Mouse (Mus musculus): ENCODE data around the gene Arglu1. TPM values are rescaled to one million over a fixed set of nuclear protein-coding genes. Genes with fewer than 3 reads are reported as not detected.
A peak's percentile ranks its signal among the peaks of the same experiment; 100 is the strongest.

The Arglu1 gene
- polyA plus RNA-seq, 1 experiment from 2014 or later: 114 TPM

DNA sequence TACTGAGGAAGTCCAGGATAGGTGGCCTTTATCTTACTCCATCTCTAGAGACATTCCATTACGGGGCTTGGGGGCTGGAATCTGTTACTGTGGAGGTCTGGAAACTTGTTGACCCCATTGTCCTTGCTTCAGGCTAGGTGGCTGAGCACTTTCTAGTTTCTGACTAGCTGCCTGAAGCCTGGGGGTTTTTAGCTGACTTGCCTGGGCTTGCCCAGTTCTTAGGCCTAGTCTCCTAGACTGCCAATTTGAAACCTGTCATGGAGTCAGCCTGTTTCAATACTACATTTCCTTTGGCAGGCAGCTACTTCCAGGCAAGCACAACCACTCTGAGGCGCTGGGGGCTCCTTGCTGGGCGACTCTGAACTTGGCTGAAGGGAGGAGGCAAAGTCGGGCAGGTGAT is 9.9 kb upstream of the Arglu1 start:
- DNase-seq (ENCODE audit: low spot score) (no peak), ATAC-seq (no peak)
- Histone ChIP-seq H3K9ac (ENCODE audit: low read length) (no peak overlapping the region), H3K27me3 (replicated peaks; ENCODE audit: control insufficient read depth, insufficient read depth, low read length) (no peaks in the 10 kb centered on the region), H3K27ac (ENCODE audit: low read depth, low read length) (no peak overlapping the region), H3K9me3 (replicated peaks; ENCODE audit: control insufficient read depth, low read length) (no peaks in the 10 kb centered on the region), H3K4me1 (ENCODE audit: control insufficient read depth, insufficient read depth, low read length) (no peaks in the 10 kb centered on the region), H3K4me2 (ENCODE audit: low read length) (no peak overlapping the region), H3K4me3 (ENCODE audit: low read depth, low read length) (no peak overlapping the region), H3K36me3 (ENCODE audit: control insufficient read depth, insufficient read depth, low read length) (no peaks in the 10 kb centered on the region)
- 80% methylated on average over 4 of the region's 4 CpGs for WGBS

DNA sequence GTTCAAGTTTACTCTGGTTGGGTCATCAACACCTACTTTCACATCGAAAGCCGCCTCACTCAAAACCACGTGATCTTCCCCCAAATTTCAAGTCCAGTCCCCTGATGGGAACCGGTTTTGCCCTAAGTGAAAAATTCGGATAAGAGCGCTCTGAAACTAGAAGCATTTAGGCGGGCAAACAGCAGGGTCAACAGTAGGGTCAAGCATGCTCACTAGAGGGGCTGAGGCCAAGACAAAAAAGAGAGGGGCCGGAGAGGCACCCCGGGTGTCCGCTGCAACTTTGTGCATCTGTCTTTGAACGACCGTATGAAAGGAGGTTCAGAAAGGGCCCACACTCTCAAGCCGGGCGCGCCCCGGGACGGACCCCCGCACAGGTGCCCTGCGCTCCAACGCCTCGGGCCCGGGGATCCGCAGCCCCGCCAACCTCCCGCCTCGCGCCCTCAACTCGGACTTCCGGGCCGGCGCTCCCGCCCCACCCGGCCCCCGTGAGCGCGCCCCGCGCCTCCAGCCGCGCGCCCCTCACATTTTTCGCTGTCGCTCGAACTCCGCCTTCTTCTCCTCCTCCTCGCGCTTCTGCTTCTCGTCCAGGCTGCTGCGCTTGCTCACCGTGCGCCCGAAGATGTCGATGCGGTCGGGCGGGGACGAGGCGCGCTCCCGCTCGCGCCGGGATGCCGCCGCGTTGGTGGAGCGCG is 721 bp downstream of the Arglu1 start:
- no peaks in the 10 kb centered on the region for H3K27me3 ChIP-seq (replicated peaks; ENCODE audit: control insufficient read depth, insufficient read depth, low read length)
- peak overlapping the region; percentile 70 for H3K4me2 ChIP-seq (ENCODE audit: low read length)
- 0% methylated on average over 64 of the region's 68 CpGs for WGBS
- no peaks in the 10 kb centered on the region for H3K9me3 ChIP-seq (replicated peaks; ENCODE audit: control insufficient read depth, low read length)
- peak overlapping the region; percentile 98 for H3K27ac ChIP-seq (ENCODE audit: low read depth, low read length)
- ATAC-seq: peak; percentile 74
- peak overlapping the region; percentile 83 for H3K4me3 ChIP-seq (ENCODE audit: low read depth, low read length)
- H3K9ac ChIP-seq (ENCODE audit: low read length): peak overlapping the region; percentile 99
- DNase-seq (ENCODE audit: low spot score): peak; percentile 79
- H3K36me3 ChIP-seq (ENCODE audit: control insufficient read depth, insufficient read depth, low read length): no peaks in the 10 kb centered on the region
- peaks cover 32% of the 10 kb centered on the region for H3K4me1 ChIP-seq (ENCODE audit: control insufficient read depth, insufficient read depth, low read length)

DNA sequence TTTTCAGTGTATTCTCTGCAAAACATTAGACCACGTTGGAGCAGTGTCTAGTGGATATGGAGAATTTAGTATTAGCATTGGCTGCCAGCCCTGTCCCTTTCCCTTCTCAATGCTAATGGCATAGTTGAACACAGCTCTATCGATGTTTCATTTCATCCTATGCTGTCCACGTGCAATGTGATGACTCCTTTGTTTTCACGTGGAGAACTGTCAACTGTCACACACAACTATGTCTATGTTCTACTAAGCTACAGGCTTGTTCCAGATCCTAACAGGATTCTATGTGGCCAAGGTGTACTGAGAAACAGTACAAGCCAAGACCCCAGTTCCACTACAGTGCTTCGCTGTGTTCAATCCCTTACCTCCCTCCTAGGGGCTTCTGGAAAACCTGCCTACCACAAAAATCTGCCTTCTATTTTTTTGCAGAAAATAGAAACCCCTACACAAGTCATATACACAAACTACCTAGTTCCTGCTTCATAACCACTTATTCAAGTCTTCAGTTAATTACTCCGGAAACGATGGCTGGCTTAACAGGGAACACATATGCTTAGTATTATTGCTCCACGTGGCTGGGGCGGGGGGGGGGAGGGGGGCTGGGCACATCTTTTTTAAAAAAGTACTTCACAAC is 1.4 kb downstream of the Arglu1 start:
- H3K36me3 ChIP-seq (ENCODE audit: control insufficient read depth, insufficient read depth, low read length): no peaks in the 10 kb centered on the region
- peak overlapping the region; percentile 83 for H3K4me3 ChIP-seq (ENCODE audit: low read depth, low read length)
- WGBS: 9% methylated on average over 9 of the region's 9 CpGs
- H3K9me3 ChIP-seq (replicated peaks; ENCODE audit: control insufficient read depth, low read length): no peaks in the 10 kb centered on the region
- H3K27ac ChIP-seq (ENCODE audit: low read depth, low read length): no peak overlapping the region
- peak overlapping the region; percentile 99 for H3K9ac ChIP-seq (ENCODE audit: low read length)
- DNase-seq (ENCODE audit: low spot score) (peak; percentile 5), ATAC-seq (no peak)
- H3K27me3 ChIP-seq (replicated peaks; ENCODE audit: control insufficient read depth, insufficient read depth, low read length): no peaks in the 10 kb centered on the region
- H3K4me2 ChIP-seq (ENCODE audit: low read length): peak overlapping the region; percentile 70
- peaks cover 32% of the 10 kb centered on the region for H3K4me1 ChIP-seq (ENCODE audit: control insufficient read depth, insufficient read depth, low read length)

DNA sequence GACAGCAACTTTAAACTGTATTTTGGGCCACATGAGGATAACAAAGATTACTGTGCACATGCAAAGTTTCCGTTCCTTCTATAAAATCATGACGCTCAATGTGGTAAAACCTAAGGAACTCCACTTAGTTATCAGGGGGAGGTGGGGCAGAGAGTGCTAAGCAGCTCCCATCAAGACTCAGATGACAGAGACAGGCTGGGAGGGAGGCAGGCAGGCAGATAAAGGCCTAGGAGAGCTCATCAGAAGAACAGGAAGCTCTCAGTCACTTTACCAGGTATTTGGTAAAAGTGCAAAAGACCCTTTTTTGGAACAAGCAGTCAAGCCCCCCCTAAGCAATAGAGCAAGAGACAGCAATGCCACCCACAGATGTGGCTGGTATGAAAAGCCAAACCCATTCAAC is 4.8 kb downstream of the Arglu1 start:
- H3K36me3 ChIP-seq (ENCODE audit: control insufficient read depth, insufficient read depth, low read length): peaks cover 27% of the 10 kb centered on the region
- H3K27ac ChIP-seq (ENCODE audit: low read depth, low read length): no peak overlapping the region
- no peak overlapping the region for H3K9ac ChIP-seq (ENCODE audit: low read length)
- DNase-seq (ENCODE audit: low spot score) (no peak), ATAC-seq (no peak)
- WGBS: 82% methylated on average over 2 of the region's 2 CpGs
- H3K4me3 ChIP-seq (ENCODE audit: low read depth, low read length): no peak overlapping the region
- H3K4me1 ChIP-seq (ENCODE audit: control insufficient read depth, insufficient read depth, low read length): peaks cover 32% of the 10 kb centered on the region
- no peaks in the 10 kb centered on the region for H3K9me3 ChIP-seq (replicated peaks; ENCODE audit: control insufficient read depth, low read length)
- no peak overlapping the region for H3K4me2 ChIP-seq (ENCODE audit: low read length)
- H3K27me3 ChIP-seq (replicated peaks; ENCODE audit: control insufficient read depth, insufficient read depth, low read length): no peaks in the 10 kb centered on the region

DNA sequence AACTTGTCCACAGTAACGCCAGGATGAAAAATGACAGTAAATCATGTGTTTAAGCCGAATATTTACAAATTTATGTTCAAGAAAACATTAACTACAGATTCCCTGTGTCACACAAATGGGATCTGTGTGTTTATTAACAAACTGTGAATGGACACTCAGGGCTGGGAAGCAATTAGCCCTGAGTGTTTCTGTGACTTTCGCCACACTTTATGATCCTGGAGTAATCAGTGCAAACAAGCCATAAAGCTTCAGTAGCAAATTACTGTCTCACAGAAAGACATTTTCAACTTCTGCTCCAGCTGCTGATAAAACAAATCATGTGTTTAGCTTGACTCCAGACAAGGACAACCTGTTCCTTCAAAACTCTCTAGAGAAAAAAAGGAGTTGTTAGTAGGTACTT is 7.6 kb downstream of the Arglu1 start:
- H3K4me3 ChIP-seq (ENCODE audit: low read depth, low read length): no peak overlapping the region
- H3K27ac ChIP-seq (ENCODE audit: low read depth, low read length): no peak overlapping the region
- H3K9me3 ChIP-seq (replicated peaks; ENCODE audit: control insufficient read depth, low read length): no peaks in the 10 kb centered on the region
- no peaks in the 10 kb centered on the region for H3K27me3 ChIP-seq (replicated peaks; ENCODE audit: control insufficient read depth, insufficient read depth, low read length)
- DNase-seq (ENCODE audit: low spot score) (no peak), ATAC-seq (no peak)
- no peak overlapping the region for H3K4me2 ChIP-seq (ENCODE audit: low read length)
- H3K36me3 ChIP-seq (ENCODE audit: control insufficient read depth, insufficient read depth, low read length): peaks cover 48% of the 10 kb centered on the region
- H3K9ac ChIP-seq (ENCODE audit: low read length): no peak overlapping the region
- WGBS: 89% methylated on average over 3 of the region's 3 CpGs
- peaks cover 20% of the 10 kb centered on the region for H3K4me1 ChIP-seq (ENCODE audit: control insufficient read depth, insufficient read depth, low read length)

DNA sequence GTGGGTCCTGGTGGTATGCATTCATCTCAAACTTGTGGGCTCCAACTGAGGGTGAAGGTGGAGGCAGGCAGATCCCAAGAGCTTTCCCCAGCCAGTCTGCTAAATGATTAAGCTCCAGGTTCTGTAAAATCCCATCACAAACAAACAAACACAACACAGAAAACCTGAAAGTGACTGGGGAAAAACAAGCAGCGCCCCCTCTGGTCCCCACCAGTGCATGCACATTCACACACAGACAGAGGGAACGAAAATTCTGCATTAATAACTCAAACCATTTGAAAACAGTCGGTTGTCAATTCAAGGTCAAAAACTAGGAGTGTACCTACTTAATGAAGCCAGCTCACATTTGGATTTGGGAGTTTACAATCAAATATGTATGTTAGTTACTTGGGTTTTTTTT is 12.1 kb downstream of the Arglu1 start:
- Histone ChIP-seq H3K9ac (ENCODE audit: low read length) (no peak overlapping the region), H3K9me3 (replicated peaks; ENCODE audit: control insufficient read depth, low read length) (no peaks in the 10 kb centered on the region), H3K36me3 (ENCODE audit: control insufficient read depth, insufficient read depth, low read length) (peaks cover 70% of the 10 kb centered on the region), H3K4me3 (ENCODE audit: low read depth, low read length) (no peak overlapping the region), H3K4me2 (ENCODE audit: low read length) (no peak overlapping the region), H3K27me3 (replicated peaks; ENCODE audit: control insufficient read depth, insufficient read depth, low read length) (no peaks in the 10 kb centered on the region), H3K4me1 (ENCODE audit: control insufficient read depth, insufficient read depth, low read length) (no peaks in the 10 kb centered on the region), H3K27ac (ENCODE audit: low read depth, low read length) (no peak overlapping the region)
- WGBS: 89% methylated on average over 3 of the region's 3 CpGs
- no peak for DNase-seq (ENCODE audit: low spot score)
- no peak for ATAC-seq

DNA sequence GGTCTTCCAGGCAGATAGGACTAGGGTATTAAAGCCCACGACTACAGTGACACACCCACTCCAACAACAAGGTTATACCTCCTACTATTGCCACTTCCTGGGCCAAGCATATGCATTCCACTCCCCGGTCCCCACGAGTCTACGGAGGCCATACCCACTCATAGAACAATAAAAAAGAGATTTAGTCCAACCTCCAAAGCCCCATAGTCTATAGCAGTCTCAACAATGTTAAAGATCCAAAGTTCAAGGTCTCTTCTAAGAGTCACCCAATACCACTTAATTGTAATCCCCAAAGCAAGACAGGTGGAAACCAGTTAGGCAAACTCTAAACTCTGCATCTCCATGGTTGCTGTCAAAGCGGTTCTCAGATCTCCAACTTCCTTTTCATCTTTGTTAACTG is 15.5 kb downstream of the Arglu1 start:
- Histone ChIP-seq H3K4me3 (ENCODE audit: low read depth, low read length) (no peak overlapping the region), H3K27ac (ENCODE audit: low read depth, low read length) (no peak overlapping the region), H3K36me3 (ENCODE audit: control insufficient read depth, insufficient read depth, low read length) (peaks cover 59% of the 10 kb centered on the region), H3K4me1 (ENCODE audit: control insufficient read depth, insufficient read depth, low read length) (no peaks in the 10 kb centered on the region), H3K9me3 (replicated peaks; ENCODE audit: control insufficient read depth, low read length) (no peaks in the 10 kb centered on the region), H3K27me3 (replicated peaks; ENCODE audit: control insufficient read depth, insufficient read depth, low read length) (no peaks in the 10 kb centered on the region), H3K9ac (ENCODE audit: low read length) (no peak overlapping the region), H3K4me2 (ENCODE audit: low read length) (no peak overlapping the region)
- WGBS: 86% methylated on average over 5 of the region's 5 CpGs
- DNase-seq (ENCODE audit: low spot score): no peak
- ATAC-seq: no peak

DNA sequence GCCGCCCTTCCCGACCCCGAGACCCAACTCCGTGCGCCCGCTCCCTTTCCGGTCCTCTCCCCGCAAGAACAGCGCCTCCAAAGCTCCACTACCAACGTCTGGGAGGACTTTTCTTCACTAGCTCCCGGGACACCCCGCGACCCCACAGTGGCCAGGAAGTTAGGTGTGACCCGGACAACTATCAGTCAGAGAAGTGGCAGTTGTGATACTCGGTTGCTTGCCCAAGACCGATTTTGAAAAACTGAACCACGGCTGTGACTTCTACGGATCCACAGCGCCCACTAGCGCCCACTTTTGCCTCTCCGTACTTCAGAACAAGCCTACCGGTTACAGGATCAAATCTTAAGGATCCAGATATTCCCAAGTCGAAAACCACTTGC is 28.6 kb downstream of the Arglu1 start:
- Histone ChIP-seq H3K9ac (ENCODE audit: low read length) (peak overlapping the region; percentile 99), H3K36me3 (ENCODE audit: control insufficient read depth, insufficient read depth, low read length) (peaks cover 7% of the 10 kb centered on the region), H3K4me3 (ENCODE audit: low read depth, low read length) (peak overlapping the region; percentile 98), H3K4me1 (ENCODE audit: control insufficient read depth, insufficient read depth, low read length) (0 out of 2 replicates have a peak, but pooled peaks cover 2% of the 10 kb centered on the region), H3K27me3 (replicated peaks; ENCODE audit: control insufficient read depth, insufficient read depth, low read length) (no peaks in the 10 kb centered on the region), H3K27ac (ENCODE audit: low read depth, low read length) (peak overlapping the region; percentile 97), H3K4me2 (ENCODE audit: low read length) (peak overlapping the region; percentile 89), H3K9me3 (replicated peaks; ENCODE audit: control insufficient read depth, low read length) (no peaks in the 10 kb centered on the region)
- under 1% methylated on average over 23 of the region's 23 CpGs for WGBS
- ATAC-seq (peak; percentile 15; the same call in 1 of the 2 replicates), DNase-seq (ENCODE audit: low spot score) (peak; percentile 96)

DNA sequence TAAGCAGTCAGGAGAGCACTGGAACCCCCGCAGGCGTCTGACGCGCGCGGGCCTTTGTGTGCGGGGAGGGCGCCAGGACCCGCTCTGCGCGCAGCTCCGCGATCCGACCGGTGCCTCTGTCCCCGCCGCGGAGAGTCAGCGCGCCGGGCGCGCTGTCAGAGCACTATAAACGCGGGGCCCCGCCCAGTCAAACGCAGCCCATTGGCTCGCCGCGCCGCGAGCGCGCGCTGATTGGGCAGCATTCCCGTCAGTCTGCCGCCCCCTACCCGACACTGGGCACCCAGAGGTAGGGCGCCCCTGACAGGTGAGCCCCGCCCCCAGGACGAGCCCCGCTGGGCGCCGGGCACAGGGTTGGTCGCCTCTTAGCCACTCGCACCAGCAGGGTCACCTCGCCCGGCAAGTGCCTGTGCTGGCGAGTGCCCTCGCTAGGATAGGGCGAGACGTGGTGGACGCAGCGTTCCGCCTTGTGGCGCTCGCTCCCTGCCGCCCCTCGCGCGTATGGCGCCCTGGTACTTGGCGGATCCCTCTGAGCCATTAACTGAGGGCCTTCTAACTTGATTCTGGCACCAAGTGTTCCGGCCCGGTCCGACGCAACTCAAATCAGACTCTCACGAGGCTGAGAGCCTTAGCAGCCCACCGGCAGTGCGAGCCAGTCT is 29.1 kb downstream of the Arglu1 start, which contains the start of gene Efnb2:
TSS of gene Efnb2 (minus strand) at position 140 of the 656 bp plus-strand sequence.
- Histone ChIP-seq H3K9ac (ENCODE audit: low read length) (peak within 1 kb of the TSS; percentile 99), H3K4me1 (ENCODE audit: control insufficient read depth, insufficient read depth, low read length) (0 out of 2 replicates have a peak, but pooled peaks cover 2% of the 10 kb centered on the region), H3K27ac (ENCODE audit: low read depth, low read length) (peak within 1 kb of the TSS; percentile 97), H3K36me3 (ENCODE audit: control insufficient read depth, insufficient read depth, low read length) (peaks cover 3% of the 10 kb centered on the region; the same call in 1 of the 2 replicates), H3K4me2 (ENCODE audit: low read length) (peak within 1 kb of the TSS; percentile 89), H3K27me3 (replicated peaks; ENCODE audit: control insufficient read depth, insufficient read depth, low read length) (no peaks in the 10 kb centered on the region), H3K9me3 (replicated peaks; ENCODE audit: control insufficient read depth, low read length) (no peaks in the 10 kb centered on the region), H3K4me3 (ENCODE audit: low read depth, low read length) (peak within 1 kb of the TSS; percentile 98)
- peak; percentile 98 for DNase-seq (ENCODE audit: low spot score)
- under 1% methylated on average over 63 of the region's 70 CpGs for WGBS
- ATAC-seq: peak; percentile 92
